Mouse (Mus musculus) midbrain, embryonic 14.5 days (tissue): ENCODE measurements around the gene Emp1. TPM values are rescaled to one million over a fixed set of nuclear protein-coding genes. Genes with fewer than 3 reads are reported as not detected.
A peak's percentile ranks its signal among the peaks of the same experiment; 100 is the strongest.

Experiments
- ATAC-seq: fragments of 200-750 bp; cut with Nextera tagmentation; 2 replicates; pipeline ENCODE4 v1.8.0; 2017; ENCODE audit warnings: moderate number of reproducible peaks, moderate library complexity; ENCODE audit not compliant: low FRiP score, low TSS enrichment
- DNase-seq: peaks from one replicate; pipeline ENCODE4 v3.0.0-alpha.2; 2015
- H3K27ac ChIP-seq: fragments of 300-500 bp; sonication (generic); replicated peaks from 2 replicates; pipeline ENCODE4 v1.5.1; 2014; ENCODE audit warnings: mild to moderate bottlenecking, low read depth, low read length, moderate library complexity
- H3K27me3 ChIP-seq: fragments of 300-500 bp; sonication (generic); 2 replicates; pipeline ENCODE4 v1.6.1; 2014; ENCODE audit warnings: low read length, control low read depth, mixed read lengths; ENCODE audit not compliant: control insufficient read depth, insufficient read depth
- H3K36me3 ChIP-seq: fragments of 300-500 bp; sonication (generic); 2 replicates; pipeline ENCODE4 v1.6.1; 2014; ENCODE audit warnings: low read length, control low read depth; ENCODE audit not compliant: control insufficient read depth, insufficient read depth
- H3K4me1 ChIP-seq: fragments of 300-500 bp; sonication (generic); 2 replicates; pipeline ENCODE4 v1.6.1; 2014; ENCODE audit warnings: mild to moderate bottlenecking, antibody characterized with exemption, low read length, control low read depth; ENCODE audit not compliant: control insufficient read depth, insufficient read depth
- H3K4me2 ChIP-seq: fragments of 300-500 bp; sonication (generic); 2 replicates; pipeline ENCODE4 v1.6.1; 2014; ENCODE audit warnings: mild to moderate bottlenecking, low read length, moderate library complexity
- H3K4me3 ChIP-seq: fragments of 300-500 bp; sonication (generic); replicated peaks from 2 replicates; pipeline ENCODE4 v1.5.1; 2014; ENCODE audit warnings: low read depth, low read length
- H3K9ac ChIP-seq: fragments of 300-500 bp; sonication (generic); replicated peaks from 2 replicates; pipeline ENCODE4 v1.6.1; 2014; ENCODE audit warnings: mild to moderate bottlenecking, low read length, moderate library complexity
- H3K9me3 ChIP-seq: fragments of 300-500 bp; sonication (generic); 2 replicates; pipeline ENCODE4 v1.6.1; 2016; ENCODE audit warnings: low read length, control low read depth, mixed read lengths; ENCODE audit not compliant: control insufficient read depth
- WGBS: fragments of 180-500 bp; shearing (Covaris S2); extraction: QIAGEN DNeasy Blood & Tissue Kit; methylation state at CpG from one replicate; pipeline ENCODE4 v1.1.7; 2014; 5-methylcytosine and 5-hydroxymethylcytosine counted together
- polyA plus RNA-seq: library from polyadenylated mRNA; unstranded; fragments of >200 nt; fragmentation: Nextera tagmentation; extraction: Ambion mirVana; gene quantifications from 2 replicates; pipeline ENCODE4 v1.2.1, GENCODE M21; 2014

The Emp1 gene
- polyA plus RNA-seq: 1.4 and 3.6 TPM in 2 replicates

DNA sequence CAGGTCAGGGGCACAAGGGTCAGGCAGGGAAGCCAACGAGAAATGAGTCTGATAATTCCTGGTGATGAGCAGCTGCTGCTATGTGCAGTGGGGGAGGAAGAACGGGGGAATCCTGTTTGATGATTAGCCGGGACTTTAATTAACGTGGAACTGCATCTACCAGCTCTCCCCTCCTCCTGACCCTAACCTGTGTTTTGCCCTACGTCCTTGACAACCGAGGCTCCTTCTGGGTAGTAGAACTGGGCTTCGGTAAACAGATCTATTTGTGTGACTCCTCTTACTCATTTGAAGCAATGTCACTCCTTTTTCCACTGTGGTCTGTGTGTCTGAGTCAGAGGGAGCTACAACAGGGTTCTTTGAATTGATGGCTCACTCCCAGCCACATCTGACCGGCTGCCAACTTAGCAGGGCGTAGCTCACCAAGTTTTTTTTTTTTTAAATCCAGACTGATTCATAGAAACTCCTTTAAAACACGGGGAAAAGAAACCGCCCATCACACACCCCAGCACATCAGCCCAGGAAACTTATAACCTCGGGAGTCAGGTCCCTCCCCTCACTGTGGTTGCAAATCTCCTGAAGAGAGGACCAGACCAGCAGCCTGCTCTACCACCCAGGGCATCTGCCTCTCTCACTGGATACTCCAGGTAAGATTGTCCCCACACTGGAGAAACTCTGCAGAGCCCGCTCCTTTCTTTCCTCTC, at the start of gene Emp1:
Emp1 (plus strand) TSS at position 87 of the 701 bp plus-strand sequence.
- Histone ChIP-seq H3K4me1 (no peaks in the 10 kb centered on the region; the same call in 1 of the 2 replicates), H3K9ac (no peak within 1 kb of the TSS), H3K27ac (no peak within 1 kb of the TSS), H3K36me3 (no peaks in the 10 kb centered on the region), H3K4me3 (no peak within 1 kb of the TSS), H3K27me3 (no peaks in the 10 kb centered on the region), H3K9me3 (no peaks in the 10 kb centered on the region), H3K4me2 (no peak within 1 kb of the TSS)
- DNase-seq: peak; percentile 52
- ATAC-seq: no peak
- 37% methylated on average over 13 of the region's 13 CpGs for WGBS

- Histone ChIP-seq H3K4me3 (no peak overlapping the region), H3K27ac (no peak overlapping the region), H3K4me2 (no peak overlapping the region), H3K9ac (no peak overlapping the region), H3K9me3 (no peaks in the 10 kb centered on the region), H3K36me3 (no peaks in the 10 kb centered on the region), H3K4me1 (no peaks in the 10 kb centered on the region), H3K27me3 (no peaks in the 10 kb centered on the region)
- DNase-seq (no peak), ATAC-seq (no peak)
- whole genome bisulfite sequencing: 89% methylated on average over 9 of the region's 9 CpGs
Observed at GRCm38 (mm10) chr6:135313981-135314380, 48.4 kb upstream of the Emp1 start.

- Histone ChIP-seq H3K9me3 (no peaks in the 10 kb centered on the region), H3K27me3 (no peaks in the 10 kb centered on the region), H3K4me2 (no peak overlapping the region), H3K36me3 (no peaks in the 10 kb centered on the region), H3K4me3 (no peak overlapping the region), H3K4me1 (no peaks in the 10 kb centered on the region), H3K27ac (no peak overlapping the region), H3K9ac (no peak overlapping the region)
- DNase-seq (no peak), ATAC-seq (no peak)
- 83% methylated on average over 2 of the region's 2 CpGs for WGBS
Observed at GRCm38 (mm10) chr6:135316141-135316540, 46.2 kb upstream of the Emp1 start.

- H3K9me3 ChIP-seq: no peaks in the 10 kb centered on the region
Observed at GRCm38 (mm10) chr6:135319431-135319933, 42.9 kb upstream of the Emp1 start.

DNA sequence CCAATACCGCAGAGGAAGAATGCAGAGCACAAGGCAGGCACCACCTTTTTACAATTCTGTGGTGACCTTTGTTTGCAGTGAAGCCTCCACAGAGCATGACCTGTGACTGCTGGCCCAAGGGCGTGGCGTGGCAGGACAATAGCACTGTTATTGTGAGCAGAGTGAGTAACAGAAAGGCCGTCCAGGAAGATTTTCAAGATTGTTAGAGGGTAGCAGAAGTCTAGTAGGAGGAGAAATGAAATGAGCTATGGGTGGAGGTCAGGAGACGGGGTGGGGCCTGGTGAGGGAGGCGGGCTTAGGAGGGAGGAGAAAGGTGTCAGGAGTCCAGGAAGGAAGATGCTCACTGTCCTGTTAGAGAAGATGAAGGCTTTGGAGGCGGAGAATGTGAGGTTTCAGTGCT, 39.6 kb upstream of the Emp1 start:
- H3K36me3 ChIP-seq: no peaks in the 10 kb centered on the region
- no peaks in the 10 kb centered on the region for H3K4me1 ChIP-seq
- H3K27ac ChIP-seq: no peak overlapping the region
- no peak overlapping the region for H3K4me3 ChIP-seq
- no peaks in the 10 kb centered on the region for H3K9me3 ChIP-seq
- ATAC-seq (no peak), DNase-seq (no peak)
- WGBS: 72% methylated on average over 7 of the region's 7 CpGs
- no peak overlapping the region for H3K9ac ChIP-seq
- H3K27me3 ChIP-seq: no peaks in the 10 kb centered on the region
- no peak overlapping the region for H3K4me2 ChIP-seq

More at GRCm38 (mm10) chr6:135319431-135319933, 42.9 kb upstream of the Emp1 start:
- Histone ChIP-seq H3K27ac (no peak overlapping the region), H3K4me1 (no peaks in the 10 kb centered on the region), H3K4me3 (no peak overlapping the region), H3K4me2 (no peak overlapping the region), H3K36me3 (no peaks in the 10 kb centered on the region), H3K27me3 (no peaks in the 10 kb centered on the region), H3K9ac (no peak overlapping the region)
- 82% methylated on average over 5 of the region's 5 CpGs for WGBS
- ATAC-seq (no peak), DNase-seq (no peak)

GRCm38 (mm10) chr6:135323311-135323982, 38.9 kb upstream of the Emp1 start:
- no peaks in the 10 kb centered on the region for H3K4me1 ChIP-seq
- DNase-seq (peak; percentile 27), ATAC-seq (no peak)
- H3K9ac ChIP-seq: no peak overlapping the region
- H3K27me3 ChIP-seq: no peaks in the 10 kb centered on the region
- H3K36me3 ChIP-seq: no peaks in the 10 kb centered on the region
- WGBS: 54% methylated on average over 16 of the region's 16 CpGs
- H3K4me3 ChIP-seq: no peak overlapping the region
- no peak overlapping the region for H3K27ac ChIP-seq
- H3K9me3 ChIP-seq: no peaks in the 10 kb centered on the region
- H3K4me2 ChIP-seq: no peak overlapping the region

DNA sequence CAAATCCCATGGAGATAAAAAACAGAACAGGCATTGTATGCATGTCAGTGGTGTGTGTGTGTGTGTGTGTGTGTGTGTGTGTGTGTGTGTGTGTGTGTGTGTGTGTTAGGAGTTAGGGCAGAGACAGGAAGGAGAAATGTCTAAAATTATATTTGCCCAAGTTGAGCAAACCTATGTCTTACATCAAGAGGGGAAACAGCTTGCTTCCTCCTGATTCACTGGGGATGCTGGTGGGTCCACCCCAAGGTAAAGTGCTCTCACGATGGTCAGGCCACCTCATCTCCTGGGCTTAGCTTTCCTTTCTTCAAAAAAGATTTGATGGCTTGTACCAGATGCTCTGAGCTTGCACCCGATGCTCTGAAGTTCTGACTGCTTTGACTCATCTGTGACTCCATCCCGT, 38.2 kb upstream of the Emp1 start:
- no peak overlapping the region for H3K9ac ChIP-seq
- H3K36me3 ChIP-seq: no peaks in the 10 kb centered on the region
- H3K27me3 ChIP-seq: no peaks in the 10 kb centered on the region
- no peak overlapping the region for H3K4me2 ChIP-seq
- no peaks in the 10 kb centered on the region for H3K4me1 ChIP-seq
- no peaks in the 10 kb centered on the region for H3K9me3 ChIP-seq
- H3K4me3 ChIP-seq: no peak overlapping the region
- no peak overlapping the region for H3K27ac ChIP-seq
- no peak for DNase-seq
- 80% methylated on average over 3 of the region's 3 CpGs for WGBS
- no peak for ATAC-seq

GRCm38 (mm10) chr6:135324686-135325300, 37.6 kb upstream of the Emp1 start:
- H3K4me1 ChIP-seq: no peaks in the 10 kb centered on the region
- no peaks in the 10 kb centered on the region for H3K9me3 ChIP-seq
- no peak overlapping the region for H3K4me2 ChIP-seq
- no peak overlapping the region for H3K27ac ChIP-seq
- ATAC-seq: no peak
- no peaks in the 10 kb centered on the region for H3K27me3 ChIP-seq
- 86% methylated on average over 9 of the region's 9 CpGs for WGBS
- H3K36me3 ChIP-seq: no peaks in the 10 kb centered on the region
- H3K4me3 ChIP-seq: no peak overlapping the region
- no peak overlapping the region for H3K9ac ChIP-seq
- DNase-seq: no peak
